Mouse (Mus musculus) liver, embryonic 14.5 days (tissue): ENCODE measurements around the gene Lmtk2.

Source experiments
- CTCF ChIP-seq: IDR thresholded peaks from 2 replicates; pipeline ENCODE4 v1.5.1; 2016; ENCODE audit warnings: antibody characterized with exemption, low read depth, control low read depth
- EP300 ChIP-seq: IDR thresholded peaks from 2 replicates; pipeline ENCODE4 v1.6.1; 2016; ENCODE audit warnings: antibody characterized with exemption, low read depth

DNA sequence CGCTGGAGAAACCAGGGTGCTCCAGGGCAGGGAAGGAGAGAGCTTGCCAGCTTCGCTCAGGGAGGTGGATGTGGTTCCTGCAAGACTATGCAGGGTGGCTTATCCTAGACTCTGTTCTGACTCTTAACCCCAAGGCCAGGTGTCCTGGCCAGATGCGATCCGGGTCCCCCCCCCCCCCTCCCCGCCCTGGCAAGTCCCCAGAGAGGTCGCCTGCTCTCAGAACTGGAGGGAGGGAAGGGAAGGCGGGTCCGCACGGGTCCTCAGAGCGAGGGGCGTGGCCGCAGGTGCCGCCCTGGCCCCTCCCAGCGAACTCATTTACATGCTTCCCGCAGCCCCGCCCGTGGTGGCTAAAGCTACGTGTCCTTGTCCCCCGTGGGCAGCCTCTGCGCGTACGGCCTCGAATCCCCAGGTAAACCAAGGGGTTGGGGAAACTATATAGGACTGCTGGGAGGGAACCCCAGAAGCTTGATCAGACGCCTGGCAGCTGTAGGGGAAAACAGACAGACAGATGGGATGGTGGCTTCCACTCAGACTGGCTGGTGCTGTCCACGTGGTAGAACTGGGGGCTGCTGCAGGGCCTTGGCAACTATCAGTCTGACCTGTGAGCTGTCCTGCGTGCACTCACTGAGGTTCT, 89.8 kb downstream of the Lmtk2 start, which contains the start of gene Bhlha15:
- TF ChIP-seq CTCF (no peak), EP300 (no peak)
